Mouse (Mus musculus) right cerebral cortex, postnatal 4 days (tissue): Measurements from ENCODE around the gene Rasal1.

Experiments used
- DNase-seq: peaks from one replicate; pipeline ENCODE4 v3.0.0-alpha.2; 2022

Gene Rasal1

GRCm38 (mm10) chr5:120622198-120622851 is 26.3 kb upstream of the Rasal1 start:
- no peak for DNase-seq

- DNase-seq = no peak
These were observed 24.2 kb upstream of the Rasal1 start for GRCm38 (mm10) chr5:120624427-120624826.

- DNase-seq = no peak
These were observed 22.2 kb upstream of the Rasal1 start for GRCm38 (mm10) chr5:120626399-120626798.

GRCm38 (mm10) chr5:120627515-120628300 is 20.9 kb upstream of the Rasal1 start:
- no peak for DNase-seq

GRCm38 (mm10) chr5:120628624-120629023 is 20.0 kb upstream of the Rasal1 start:
- DNase-seq = no peak

- no peak for DNase-seq
These were observed 17.5 kb upstream of the Rasal1 start for GRCm38 (mm10) chr5:120631128-120631527.

GRCm38 (mm10) chr5:120631892-120632291 is 16.7 kb upstream of the Rasal1 start:
- DNase-seq = no peak

- DNase-seq = no peak
These were observed 14.5 kb upstream of the Rasal1 start, which contains the start of gene Cfap73 for GRCm38 (mm10) chr5:120634131-120634530. Gene Cfap73, minus strand, starts transcription at chr5:120634235.

GRCm38 (mm10) chr5:120634860-120635259 is 13.8 kb upstream of the Rasal1 start:
- no peak for DNase-seq

- DNase-seq = no peak
These were observed 13.0 kb upstream of the Rasal1 start for GRCm38 (mm10) chr5:120635633-120636032.

- DNase-seq = no peak
These were observed 8.5 kb upstream of the Rasal1 start for GRCm38 (mm10) chr5:120640094-120640493.

- DNase-seq = no peak
These were observed 5.1 kb upstream of the Rasal1 start for GRCm38 (mm10) chr5:120643365-120644085.

- no peak for DNase-seq
These were observed 4.4 kb upstream of the Rasal1 start for GRCm38 (mm10) chr5:120644227-120644626.

GRCm38 (mm10) chr5:120645851-120646250 is 2.8 kb upstream of the Rasal1 start:
- DNase-seq = no peak

GRCm38 (mm10) chr5:120647361-120647760 is 1.3 kb upstream of the Rasal1 start:
- no peak for DNase-seq

- no peak for DNase-seq
These were observed 659 bp upstream of the Rasal1 start for GRCm38 (mm10) chr5:120647814-120648491.

GRCm38 (mm10) chr5:120649374-120649933 is 842 bp downstream of the Rasal1 start:
- DNase-seq = peak; percentile 56

- no peak for DNase-seq
These were observed 1.3 kb downstream of the Rasal1 start for GRCm38 (mm10) chr5:120649938-120650337.

GRCm38 (mm10) chr5:120651230-120651629 is 2.6 kb downstream of the Rasal1 start:
- no peak for DNase-seq

GRCm38 (mm10) chr5:120652915-120653701 is 4.5 kb downstream of the Rasal1 start:
- DNase-seq = peak; percentile 52

GRCm38 (mm10) chr5:120653873-120654272 is 5.3 kb downstream of the Rasal1 start:
- DNase-seq = no peak

GRCm38 (mm10) chr5:120656281-120656751 is 7.7 kb downstream of the Rasal1 start:
- peak; percentile 46 for DNase-seq
